Mouse (Mus musculus) erythroblast, adult 5-6 weeks (primary cell): ENCODE measurements around the gene Golph3l. TPM values are rescaled to one million over a fixed set of nuclear protein-coding genes. Genes with fewer than 3 reads are reported as not detected.
A peak's percentile ranks its signal among the peaks of the same experiment; 100 is the strongest.

Source experiments
- ATAC-seq: replicated peaks from 2 replicates; pipeline ENCODE4 v1.8.0; 2016; ENCODE audit warnings: moderate number of reproducible peaks, mild to moderate bottlenecking, moderate TSS enrichment, inconsistent platforms; ENCODE audit not compliant: poor library complexity, low FRiP score, severe bottlenecking
- total RNA-seq, 2 experiments: library from RNA; stranded (forward) in 1 of 2; stranded (reverse) in 1 of 2; fragments of 150-400 nt in 1 of 2; fragments of 200-764, 138-1000 nt in 1 of 2; gene quantifications; 2 replicates each; pipeline versions ENCODE4 v1.2.3 to v1.2.4; 2015 to 2017; ENCODE audit warnings: low replicate concordance in 2 of 2

Golph3l gene
- total RNA-seq, 2 experiments from 2014 or later: 73.8 to 116 TPM

GRCm38 (mm10) chr3:95623551-95623950, 34.8 kb downstream of the Golph3l start:
- no peak for ATAC-seq

DNA sequence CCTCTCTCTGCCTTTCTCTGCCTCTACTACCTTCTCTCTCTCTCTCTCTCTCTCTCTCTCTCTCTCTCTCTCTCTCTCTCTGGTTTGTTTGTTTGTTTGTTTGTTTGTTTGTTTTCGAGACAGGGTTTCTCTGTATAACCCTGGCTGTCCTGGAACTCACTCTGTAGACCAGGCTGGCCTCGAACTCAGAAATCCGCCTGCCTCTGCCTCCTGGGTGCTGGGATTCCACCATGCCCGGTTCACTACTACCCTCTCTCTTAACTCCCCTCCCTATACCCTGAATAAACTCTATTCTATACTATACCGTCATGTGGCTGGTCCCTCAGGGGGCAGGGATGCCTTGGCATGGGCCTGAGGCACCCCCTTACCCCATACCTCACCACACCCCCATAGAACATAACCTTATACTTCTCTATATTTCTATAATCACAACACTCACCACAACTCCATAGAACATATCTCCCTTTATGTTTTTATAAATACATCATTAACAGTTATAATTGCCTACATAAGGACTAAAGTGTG, 35.3 kb downstream of the Golph3l start:
- 0 out of 2 replicates have a peak, but pooled peaks have one; percentile 1 for ATAC-seq

DNA sequence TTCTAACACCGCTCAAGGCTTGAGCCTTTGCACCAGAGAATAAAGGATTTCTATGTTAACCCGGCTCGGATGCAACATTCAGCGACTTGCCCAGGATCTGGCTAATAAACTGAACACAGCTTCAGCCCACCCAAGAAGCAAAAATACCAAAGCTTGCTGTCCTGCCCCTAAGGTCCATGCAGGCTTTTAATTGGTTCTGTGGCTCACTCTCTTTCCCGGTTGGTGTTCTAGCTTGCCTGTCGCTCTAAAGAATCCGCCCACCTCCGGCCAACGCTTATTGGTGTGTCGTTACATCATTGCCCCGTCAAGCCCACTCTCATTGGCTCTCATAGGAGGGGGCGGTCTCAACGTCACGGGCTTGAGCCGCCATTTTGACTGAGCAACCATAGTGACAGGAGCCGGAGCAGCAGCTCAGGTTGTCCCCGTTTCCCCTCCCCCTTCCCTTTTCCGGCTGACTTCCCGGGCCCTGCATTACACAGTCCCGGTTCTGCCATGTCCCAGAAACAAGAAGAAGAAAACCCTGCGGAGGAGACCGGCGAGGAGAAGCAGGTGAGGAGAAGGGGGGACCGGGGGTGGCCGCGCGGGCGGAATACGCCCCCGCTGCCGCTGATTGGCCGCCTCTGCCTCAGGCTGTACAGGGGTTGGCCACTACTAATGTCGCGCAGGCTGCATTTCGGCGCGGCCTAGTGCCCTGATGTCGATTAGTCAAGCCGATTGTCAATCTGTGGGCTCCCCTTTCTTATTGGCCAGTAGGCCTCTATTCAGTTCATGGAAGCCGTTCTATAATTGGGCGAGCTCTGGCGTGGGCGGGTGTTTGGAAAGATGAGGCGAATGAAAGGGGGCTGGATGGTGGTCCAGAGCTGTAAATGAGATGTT, 36.1 kb downstream of the Golph3l start, which contains the start of gene Ensa:
Gene Ensa, plus strand, starts transcription at position 366 of the 876 bp plus-strand sequence.
- ATAC-seq: peak; percentile 92

- ATAC-seq: no peak
These were observed 39.0 kb downstream of the Golph3l start for GRCm38 (mm10) chr3:95627763-95628162.

DNA sequence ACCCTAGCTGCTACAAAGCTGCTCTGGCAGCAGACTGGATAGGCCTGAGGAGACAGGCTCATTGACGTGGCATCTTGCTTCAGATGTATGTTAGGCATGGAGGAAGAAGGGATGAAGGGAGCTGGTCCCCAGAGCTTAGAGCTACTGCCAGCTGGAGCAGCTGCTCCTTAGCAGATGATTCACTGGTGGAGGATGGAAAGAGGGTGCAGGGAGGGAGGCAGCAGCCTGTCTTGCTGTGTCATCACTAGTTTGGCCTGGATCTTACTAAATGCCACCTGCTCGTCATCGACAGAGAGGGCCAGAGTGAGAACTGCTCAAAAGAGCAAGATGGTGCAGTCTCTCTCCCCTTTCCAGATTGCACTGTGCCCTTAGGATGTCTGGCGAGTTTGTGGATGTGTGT, 41.0 kb downstream of the Golph3l start:
- no peak for ATAC-seq

DNA sequence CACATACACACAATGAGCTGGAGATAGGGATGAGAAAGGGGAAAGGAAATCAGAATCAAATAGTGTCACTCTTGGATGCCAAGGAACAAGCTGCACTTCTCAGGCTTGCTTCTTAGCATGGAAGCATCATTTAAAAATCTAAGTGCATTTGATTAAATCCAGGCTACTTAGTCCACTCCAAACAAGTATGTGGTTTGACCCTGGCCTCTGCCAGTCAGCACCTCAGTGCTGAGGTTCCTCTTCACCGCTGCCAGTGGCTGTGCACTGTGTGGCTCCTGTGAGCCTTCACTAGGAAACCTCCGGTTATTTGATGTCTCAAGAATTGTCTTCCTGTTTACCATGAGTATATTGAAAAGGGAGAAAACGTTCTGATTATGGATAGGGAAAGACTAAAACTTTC, 42.1 kb downstream of the Golph3l start:
- no peak for ATAC-seq

DNA sequence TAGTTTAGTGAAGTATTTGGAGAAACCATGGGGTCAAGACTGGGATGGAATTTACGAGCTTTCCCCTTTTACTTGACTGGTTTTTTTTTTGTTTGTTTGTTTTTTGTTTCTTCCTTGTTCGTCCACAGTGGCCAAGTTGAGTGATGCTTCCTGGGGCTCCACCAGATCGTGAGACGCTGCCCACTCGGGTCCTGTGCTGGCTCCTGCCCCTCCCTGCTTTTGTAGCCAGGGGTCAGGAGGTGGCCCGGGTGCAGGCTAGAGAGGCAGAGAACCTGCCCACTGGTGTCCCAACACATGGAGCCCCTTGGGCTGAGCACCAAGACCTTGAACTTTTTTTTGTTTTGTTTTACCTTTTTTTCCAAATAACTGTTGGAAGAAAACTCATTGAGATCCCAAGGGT, 42.6 kb downstream of the Golph3l start:
- ATAC-seq: no peak

DNA sequence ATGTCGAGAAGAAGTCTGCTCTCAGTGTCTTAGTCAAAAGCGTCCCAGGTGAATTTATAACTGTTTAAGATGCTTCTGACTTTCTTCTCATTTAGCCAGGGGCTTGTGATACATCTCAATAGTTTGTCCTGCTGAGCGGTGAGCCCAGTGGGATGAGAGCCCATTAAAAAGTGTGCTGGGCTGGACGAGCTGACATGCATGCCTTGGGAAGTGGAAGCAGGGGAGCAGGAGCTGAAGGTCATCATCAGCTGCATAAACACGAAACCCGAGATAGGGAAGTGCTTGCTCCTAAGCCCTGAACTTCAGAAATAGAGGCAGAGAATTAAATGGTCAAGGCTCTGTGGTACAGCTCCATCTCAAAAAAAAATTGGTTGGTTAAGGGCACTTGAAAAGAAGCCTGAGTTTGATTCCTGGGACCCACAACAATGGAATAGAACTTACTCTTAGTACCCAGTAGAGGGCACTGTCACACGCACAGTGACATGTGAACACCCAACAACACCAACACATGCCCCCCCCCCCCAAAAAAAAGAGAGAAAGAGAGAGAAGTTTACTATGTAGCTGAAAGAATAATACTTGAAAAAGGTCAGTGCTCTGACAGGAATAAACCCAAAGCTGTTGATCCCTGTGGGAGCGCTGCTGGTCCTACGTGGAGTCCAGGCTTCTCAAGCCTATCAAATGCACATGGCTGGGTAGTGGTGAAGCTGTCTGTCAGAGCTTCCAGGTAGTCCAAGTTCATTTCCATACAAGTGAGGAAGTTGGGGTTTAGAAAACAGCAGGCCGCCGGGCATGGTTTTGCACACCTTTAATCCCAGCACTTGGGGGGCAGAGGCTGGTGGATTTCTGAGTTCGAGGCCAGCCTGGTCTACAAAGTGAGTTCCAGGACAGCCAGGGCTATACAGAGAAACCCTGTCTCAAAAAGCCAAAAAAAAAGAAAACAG, 44.2 kb downstream of the Golph3l start:
- peak; percentile 54; the same call in 1 of the 2 replicates for ATAC-seq

DNA sequence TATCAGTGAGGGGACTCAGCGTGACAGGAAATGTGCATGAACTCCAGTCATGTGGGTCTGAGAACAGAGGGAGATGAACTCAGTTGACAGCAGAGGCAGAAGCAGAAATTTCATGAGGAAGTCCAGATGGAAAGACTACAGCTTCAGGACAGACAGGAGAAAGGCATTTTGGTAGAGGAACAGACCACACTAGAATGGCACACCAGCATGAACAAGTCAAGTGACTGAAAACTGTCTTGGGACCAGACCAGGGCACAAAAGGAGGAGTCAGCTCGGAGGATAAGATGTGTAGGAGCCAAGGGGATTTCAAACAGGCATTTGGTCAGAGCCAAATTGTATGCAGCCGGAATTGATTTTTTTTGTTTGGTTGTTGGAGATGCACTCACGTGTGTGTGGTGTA, 46.9 kb downstream of the Golph3l start:
- no peak for ATAC-seq

GRCm38 (mm10) chr3:95636072-95636471, 47.3 kb downstream of the Golph3l start:
- no peak for ATAC-seq

GRCm38 (mm10) chr3:95639694-95640093, 51.0 kb downstream of the Golph3l start:
- ATAC-seq: no peak

DNA sequence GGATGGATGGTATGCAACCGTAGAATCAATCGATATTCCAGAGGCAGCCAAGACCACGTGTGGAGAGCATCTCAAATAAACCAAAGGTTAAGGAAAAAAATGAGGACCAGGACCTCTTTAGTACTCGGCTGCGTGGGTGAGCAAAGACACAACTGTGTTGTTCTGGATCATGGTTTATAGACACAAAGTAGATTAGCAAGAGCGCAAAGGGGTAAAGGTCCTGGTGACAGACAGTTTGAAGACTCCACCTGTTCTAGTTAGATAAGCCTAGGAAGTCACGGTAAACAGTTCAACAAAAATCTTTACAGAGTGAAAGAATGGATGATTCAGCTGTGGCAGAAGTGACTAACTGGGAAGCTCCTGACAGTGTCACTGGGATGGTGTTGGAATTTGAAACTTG, 54.4 kb downstream of the Golph3l start:
- peak; percentile 63 for ATAC-seq

DNA sequence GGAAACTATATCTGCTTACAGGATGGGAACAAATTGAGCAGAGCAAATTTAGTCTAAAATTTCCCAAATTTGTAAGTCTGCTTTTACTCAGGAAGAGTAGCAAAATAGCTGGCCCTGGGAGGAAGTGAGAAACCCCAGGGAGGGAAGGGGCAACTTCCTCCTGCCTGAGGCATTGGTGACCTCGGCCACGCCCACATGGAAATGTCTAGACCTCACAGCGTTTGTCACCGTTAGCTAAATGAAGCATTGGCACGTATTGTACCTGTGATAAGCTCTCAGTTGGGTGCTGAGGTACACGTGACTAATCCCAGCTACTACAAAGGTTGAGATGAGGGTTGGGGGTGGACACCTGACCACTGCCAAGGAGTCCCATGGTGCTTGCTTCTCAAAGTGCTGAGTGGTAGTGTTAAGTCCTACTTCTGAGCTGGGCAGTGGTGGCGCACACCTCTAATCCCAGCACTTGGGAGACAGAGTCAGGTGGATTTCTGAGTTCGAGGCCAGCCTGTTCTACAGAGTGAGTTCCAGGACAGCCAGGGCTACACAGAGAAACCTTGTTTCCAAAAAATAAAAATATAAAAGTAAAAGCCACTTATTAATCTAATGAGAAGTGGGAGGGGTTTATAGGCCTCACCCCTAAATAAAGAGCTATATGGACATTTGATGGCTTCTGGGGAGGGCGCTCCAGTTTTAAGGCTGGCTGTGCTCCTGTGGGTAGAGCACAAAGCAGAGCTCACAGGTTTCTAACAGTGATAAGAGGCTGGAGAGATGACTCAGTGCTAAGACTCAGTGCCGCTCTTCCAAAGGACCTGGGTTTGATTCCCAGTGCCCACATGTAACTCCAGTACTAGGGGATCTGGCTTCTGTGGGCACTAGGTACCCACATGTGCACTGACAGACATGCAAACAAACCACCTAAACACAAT, 56.8 kb downstream of the Golph3l start:
- peak; percentile 50 for ATAC-seq

DNA sequence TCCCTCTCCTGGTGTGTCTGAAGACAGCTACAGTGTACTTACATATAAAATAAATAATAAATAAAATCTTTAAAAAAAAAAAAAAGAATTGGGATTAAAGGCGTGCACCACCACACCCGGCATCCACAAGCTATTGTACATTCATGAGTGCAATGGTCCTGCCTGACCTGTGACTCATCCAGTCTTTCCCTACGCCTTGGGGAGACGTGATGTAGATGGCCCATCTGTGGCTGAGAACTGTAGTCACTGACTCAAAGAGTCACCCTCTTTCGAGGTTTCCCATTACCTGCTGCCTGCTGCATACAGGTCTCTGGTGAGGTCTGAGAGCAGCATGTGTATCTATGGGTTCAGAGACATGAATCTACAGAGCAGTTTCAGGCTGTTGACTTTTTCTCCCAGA, 59.3 kb downstream of the Golph3l start:
- no peak for ATAC-seq

DNA sequence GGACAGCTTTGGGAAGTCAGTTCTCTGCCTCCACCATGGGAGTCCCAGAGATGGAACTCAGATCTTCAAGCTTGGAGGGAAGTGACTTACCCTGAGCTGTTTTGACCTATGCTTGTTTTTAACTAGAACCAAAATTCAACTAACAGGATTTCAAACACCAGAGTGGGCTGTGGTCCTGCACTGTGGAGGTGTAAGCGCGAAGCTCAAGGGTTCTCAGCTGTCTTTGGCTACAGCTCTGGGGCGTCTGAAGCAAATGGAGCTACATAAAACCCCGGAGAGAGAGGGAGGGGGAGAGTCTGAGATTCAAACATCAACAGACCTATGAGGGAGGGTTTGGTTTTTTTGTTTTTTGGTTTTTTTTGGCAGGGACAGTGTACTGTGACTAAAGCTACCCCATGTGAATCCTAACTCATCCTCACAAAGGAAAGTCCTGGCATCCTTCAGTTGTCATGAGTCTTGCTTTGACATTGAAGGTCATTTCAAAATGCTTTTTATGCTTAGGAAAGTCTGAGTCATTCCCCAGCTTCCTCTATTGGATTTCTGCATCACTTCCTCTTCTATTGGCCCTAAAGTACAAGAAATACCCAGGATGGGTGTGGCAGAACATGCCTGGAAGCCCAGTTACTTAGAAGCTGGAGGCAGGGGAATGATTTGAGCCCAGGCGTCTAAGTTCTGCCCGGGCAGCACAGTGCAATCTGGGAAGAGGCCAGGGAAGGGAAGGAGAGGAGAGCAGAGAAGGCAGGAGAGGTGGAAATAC, 61.7 kb downstream of the Golph3l start:
- no peak for ATAC-seq

DNA sequence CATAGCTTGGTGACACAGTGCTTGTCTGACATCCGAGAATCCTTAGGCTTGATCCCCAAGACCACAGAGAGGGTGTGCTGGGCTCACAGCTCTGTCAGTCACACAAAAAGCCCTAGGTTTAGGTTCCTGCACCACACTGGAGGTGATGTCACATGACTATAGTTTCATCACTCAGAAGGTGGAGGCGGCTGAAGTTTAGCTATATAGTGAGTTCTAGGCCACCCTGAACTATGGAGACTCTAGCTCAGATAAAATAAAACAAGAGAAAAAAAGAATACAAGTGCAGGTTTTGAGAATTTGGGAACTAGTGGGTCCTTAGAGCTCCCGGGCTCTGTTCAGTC, 62.3 kb downstream of the Golph3l start:
- no peak for ATAC-seq

DNA sequence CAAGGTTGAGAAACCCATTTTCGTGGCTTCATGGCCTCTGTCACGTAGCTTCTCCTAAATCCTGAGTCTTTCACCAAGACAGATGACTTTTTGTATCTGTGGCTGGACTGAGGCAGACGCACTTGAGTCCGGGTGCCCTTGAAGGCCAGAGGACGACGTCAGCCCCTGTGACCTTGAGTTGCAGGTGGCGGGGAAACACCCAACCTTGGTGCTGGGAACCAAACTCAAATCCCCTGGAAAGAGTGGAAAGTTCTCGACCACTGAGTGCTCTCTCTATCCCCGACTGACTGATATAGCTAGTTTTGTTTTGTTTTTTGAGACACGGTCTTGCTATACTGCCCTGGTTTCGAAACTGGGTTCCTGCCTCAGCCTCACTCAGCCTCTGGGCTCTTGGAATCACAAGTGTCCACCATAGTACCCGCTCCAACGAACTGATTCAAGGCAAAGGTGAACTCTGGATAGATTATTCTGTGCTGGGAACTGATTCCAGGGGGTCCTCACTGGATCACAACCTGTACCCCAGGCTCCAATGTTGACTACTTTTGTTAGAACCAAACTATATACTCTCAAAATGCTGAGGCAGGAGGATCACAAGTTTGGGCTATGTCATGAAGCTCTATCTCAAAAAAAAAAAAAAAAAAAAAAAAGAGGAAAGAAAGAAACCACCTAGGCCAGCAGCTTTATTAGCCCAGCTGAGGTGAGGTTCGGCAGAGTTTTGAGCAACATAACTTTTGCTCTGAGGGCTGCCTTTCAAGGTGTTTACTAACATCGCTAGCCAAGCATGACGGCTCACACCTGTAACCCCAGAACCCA, 62.9 kb downstream of the Golph3l start:
- no peak for ATAC-seq
